ENCODE assay signal across 8 mouse cellular contexts in the genomic region with DNA sequence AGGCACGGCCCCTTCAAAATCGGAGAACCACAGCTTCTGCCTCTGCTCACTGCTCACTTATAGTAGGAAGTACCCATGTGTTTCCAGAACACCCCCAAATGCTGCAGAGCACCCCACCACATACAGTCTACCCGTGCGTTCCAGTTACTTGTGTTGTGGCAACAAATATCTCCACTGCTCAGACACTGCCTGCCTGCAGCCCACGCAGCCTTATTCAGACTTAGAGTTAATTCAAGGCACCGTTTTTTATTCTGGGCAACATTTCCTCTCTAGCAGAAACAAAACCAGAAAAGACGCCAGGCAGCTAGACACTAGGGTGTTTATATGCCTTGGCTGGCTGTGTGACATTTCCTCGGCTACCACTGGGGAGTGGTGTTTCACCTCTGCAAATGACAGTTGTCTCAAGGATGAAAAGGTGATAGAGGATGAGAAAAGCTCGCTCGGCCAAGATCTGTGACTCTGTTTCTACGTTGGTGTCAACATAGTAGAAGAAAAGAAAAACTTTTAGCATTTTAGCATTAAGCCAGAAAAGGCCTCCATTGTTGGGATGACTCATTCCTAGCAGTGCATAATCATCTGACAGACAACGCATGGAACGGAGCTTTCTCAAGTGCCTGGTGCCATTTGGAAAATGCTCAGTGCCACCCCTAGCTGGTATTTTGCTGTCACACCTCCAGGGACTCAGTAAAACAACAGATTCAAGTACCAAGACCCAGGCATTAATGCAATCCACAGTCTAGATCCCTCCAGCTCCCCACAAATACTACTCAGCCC.
DNase-seq lines count a peak whose midpoint lies in the region; ATAC-seq and TF ChIP-seq lines count a peak whose summit lies in the region.

No protein-coding gene starts in this region.

- no peak overlapping the region for H3K4me3 ChIP-seq in limb, embryonic 15.5 days
- no peak overlapping the region for H3K4me3 ChIP-seq in limb, embryonic 10.5 days
- no peak overlapping the region for H3K4me3 ChIP-seq in midbrain, postnatal 0 days (ENCODE audit: low read depth, low read length)

- H3K4me1 ChIP-seq in limb, embryonic 15.5 days, result peaks cover 14% of the 10 kb centered on the region
- H3K4me1 ChIP-seq in limb, embryonic 10.5 days, result peaks cover 20% of the 10 kb centered on the region; the same call in 1 of the 2 replicates
- peaks cover 2% of the 10 kb centered on the region; the same call in 1 of the 2 replicates for H3K4me1 ChIP-seq in midbrain, postnatal 0 days (ENCODE audit: insufficient read depth, low read length)

- no peaks in the 10 kb centered on the region for H3K27me3 ChIP-seq in limb, embryonic 15.5 days
- H3K27me3 ChIP-seq in limb, embryonic 10.5 days (ENCODE audit: low read depth, poor library complexity, severe bottlenecking), result no peaks in the 10 kb centered on the region
- H3K27me3 ChIP-seq in midbrain, postnatal 0 days (ENCODE audit: insufficient read depth, low read length), result no peaks in the 10 kb centered on the region

- H3K27ac ChIP-seq in limb, embryonic 15.5 days, result no peak overlapping the region
- no peak overlapping the region for H3K27ac ChIP-seq in limb, embryonic 10.5 days
- no peak overlapping the region for H3K27ac ChIP-seq in midbrain, postnatal 0 days (ENCODE audit: low read depth, low read length)

- H3K9ac ChIP-seq in limb, embryonic 15.5 days, result no peak overlapping the region
- no peak overlapping the region for H3K9ac ChIP-seq in midbrain, postnatal 0 days (replicated peaks; ENCODE audit: low read length, poor library complexity, severe bottlenecking)

- peak; percentile 27; the same call in 1 of the 2 replicates for ATAC-seq in limb, embryonic 15.5 days (ENCODE audit: insufficient number of reproducible peaks, low FRiP score, low TSS enrichment, low read depth)
- ATAC-seq in midbrain, postnatal 0 days (ENCODE audit: low FRiP score), result peak; percentile 51

- H3K4me2 ChIP-seq in limb, embryonic 15.5 days, result no peak overlapping the region
- no peak overlapping the region for H3K4me2 ChIP-seq in midbrain, postnatal 0 days (ENCODE audit: low read depth, low read length, poor library complexity, severe bottlenecking)

- no peaks in the 10 kb centered on the region for H3K9me3 ChIP-seq in limb, embryonic 15.5 days
- no peaks in the 10 kb centered on the region for H3K9me3 ChIP-seq in limb, embryonic 10.5 days (replicated peaks)
- H3K9me3 ChIP-seq in midbrain, postnatal 0 days (ENCODE audit: low read length), result no peaks in the 10 kb centered on the region

- TF ChIP-seq CTCF in midbrain, postnatal 0 days (IDR thresholded peaks at IDR 0.05), result peak; percentile 53

- 63% methylated on average over 13 of the region's 13 CpGs for WGBS in limb, embryonic 15.5 days
- 84% methylated on average over 13 of the region's 13 CpGs for WGBS in limb, embryonic 10.5 days
- WGBS in midbrain, postnatal 0 days, result 72% methylated on average over 13 of the region's 13 CpGs

- no peaks in the 10 kb centered on the region for H3K36me3 ChIP-seq in limb, embryonic 15.5 days
- H3K36me3 ChIP-seq in limb, embryonic 10.5 days, result no peaks in the 10 kb centered on the region
- H3K36me3 ChIP-seq in midbrain, postnatal 0 days (ENCODE audit: insufficient read depth, low read length), result no peaks in the 10 kb centered on the region

- peak; percentile 57 for DNase-seq in cerebellum, postnatal 10 days
- no peak for DNase-seq in cerebellum, adult 11-12 months
- DNase-seq in limb, embryonic 10.5 days (ENCODE audit: low spot score), result no peak
- DNase-seq in frontal cortex, postnatal 14 days (ENCODE audit: low spot score in 2 of 2), result peak; percentile 30 to 41
- peak; percentile 58 for DNase-seq in midbrain, postnatal 0 days (ENCODE audit: low spot score)
- DNase-seq in liver, result no peak
- no peak for DNase-seq in kidney, postnatal 10 days

Comparison
In these comparisons a context has a peak if more than half of its experiments do, and no peak if none do; other contexts are left out.
1. DNase-seq: peak in cerebellum, postnatal 10 days (2 of 2), frontal cortex, postnatal 14 days (2 of 2) and midbrain, postnatal 0 days (single experiment); none in cerebellum, adult 11-12 months (single experiment), limb, embryonic 10.5 days (single experiment), liver (single experiment) and kidney, postnatal 10 days (single experiment).